ENCODE assay signal across 15 mouse cellular contexts in genomic region chr17:46549642-46550041, GRCm38 (mm10). TPM values are rescaled to one million over a fixed set of nuclear protein-coding genes. Genes with fewer than 3 reads are reported as not detected.
DNase-seq lines count a peak whose midpoint lies in the region; ATAC-seq and TF ChIP-seq lines count a peak whose summit lies in the region.
"Had no signal": no experiment of that assay in that cellular context is flagged by ENCODE, and none has a peak within 500 bp of the region (broad histone marks: within the 10 kb centered on the region; RNA-seq: fewer than 3 reads in every experiment).

No protein-coding gene starts in this region.

- H3K27me3 ChIP-seq in cerebellum, adult 2 months (ENCODE audit: control insufficient read depth, insufficient read depth, low read length): no peaks in the 10 kb centered on the region
- H3K27me3 ChIP-seq in limb, embryonic 13.5 days: peaks cover 14% of the 10 kb centered on the region
- peaks cover 34% of the 10 kb centered on the region for H3K27me3 ChIP-seq in limb, embryonic 10.5 days (ENCODE audit: low read depth, poor library complexity, severe bottlenecking)
- H3K27me3 ChIP-seq in neural tube, embryonic 11.5 days (ENCODE audit: control insufficient read depth, insufficient read depth, low read length): no peaks in the 10 kb centered on the region
- H3K27me3 ChIP-seq in neural tube, embryonic 15.5 days (replicated peaks): peaks cover 6% of the 10 kb centered on the region
- H3K27me3 ChIP-seq: heart, embryonic 13.5 days had no signal

- no peak overlapping the region for H3K27ac ChIP-seq in cerebellum, adult 2 months (ENCODE audit: insufficient read depth, low read length)
- H3K27ac ChIP-seq in limb, embryonic 13.5 days: no peak overlapping the region
- H3K27ac ChIP-seq in limb, embryonic 10.5 days: no peak overlapping the region
- H3K27ac ChIP-seq in neural tube, embryonic 11.5 days (ENCODE audit: low read depth, low read length): no peak overlapping the region
- no peak overlapping the region for H3K27ac ChIP-seq in neural tube, embryonic 15.5 days (replicated peaks)
- H3K27ac ChIP-seq: forebrain, embryonic 10.5 days; forebrain, embryonic 13.5 days; heart, embryonic 13.5 days; hindbrain, embryonic 14.5 days; hindbrain, postnatal 0 days had no signal

- no peak for ATAC-seq in limb, embryonic 13.5 days (ENCODE audit: low FRiP score, low read depth)
- ATAC-seq in neural tube, embryonic 11.5 days (ENCODE audit: insufficient read depth, low FRiP score, low TSS enrichment): no peak
- no peak for ATAC-seq in neural tube, embryonic 15.5 days (ENCODE audit: low FRiP score)
- ATAC-seq: forebrain, embryonic 13.5 days; forebrain, embryonic 16.5 days; hindbrain, postnatal 0 days; inflammation-experienced regulatory T-cells, adult 6 months had no signal

- no peak overlapping the region for H3K4me2 ChIP-seq in limb, embryonic 13.5 days (replicated peaks)
- no peak overlapping the region for H3K4me2 ChIP-seq in neural tube, embryonic 11.5 days (ENCODE audit: low read depth)
- no peak overlapping the region for H3K4me2 ChIP-seq in neural tube, embryonic 15.5 days
- H3K4me2 ChIP-seq: forebrain, embryonic 13.5 days; heart, embryonic 13.5 days; hindbrain, embryonic 14.5 days had no signal

- peaks cover 42% of the 10 kb centered on the region for H3K36me3 ChIP-seq in limb, embryonic 13.5 days
- peaks cover 50% of the 10 kb centered on the region for H3K36me3 ChIP-seq in limb, embryonic 10.5 days
- peaks cover 2% of the 10 kb centered on the region for H3K36me3 ChIP-seq in neural tube, embryonic 11.5 days (ENCODE audit: control insufficient read depth, insufficient read depth, low read length)
- peaks cover 43% of the 10 kb centered on the region for H3K36me3 ChIP-seq in neural tube, embryonic 15.5 days

- H3K9ac ChIP-seq in limb, embryonic 13.5 days: peak overlapping the region; percentile 1; the same call in 1 of the 2 replicates
- no peak overlapping the region for H3K9ac ChIP-seq in neural tube, embryonic 11.5 days (ENCODE audit: low read length)
- H3K9ac ChIP-seq in neural tube, embryonic 15.5 days (replicated peaks): no peak overlapping the region
- H3K9ac ChIP-seq: forebrain, embryonic 13.5 days; heart, embryonic 13.5 days; hindbrain, embryonic 14.5 days had no signal

- peaks cover 11% of the 10 kb centered on the region for H3K4me1 ChIP-seq in cerebellum, adult 2 months (ENCODE audit: control insufficient read depth, insufficient read depth, low read length)
- peaks cover 47% of the 10 kb centered on the region for H3K4me1 ChIP-seq in limb, embryonic 13.5 days
- H3K4me1 ChIP-seq in limb, embryonic 10.5 days: peaks cover 61% of the 10 kb centered on the region
- peaks cover 37% of the 10 kb centered on the region for H3K4me1 ChIP-seq in neural tube, embryonic 11.5 days (ENCODE audit: control insufficient read depth, insufficient read depth, low read length)
- H3K4me1 ChIP-seq in neural tube, embryonic 15.5 days: peaks cover 57% of the 10 kb centered on the region

- no peak overlapping the region for H3K4me3 ChIP-seq in cerebellum, adult 2 months (replicated peaks; ENCODE audit: insufficient read depth, low read depth, low read length)
- H3K4me3 ChIP-seq in limb, embryonic 13.5 days: no peak overlapping the region
- H3K4me3 ChIP-seq in limb, embryonic 10.5 days: no peak overlapping the region
- H3K4me3 ChIP-seq in neural tube, embryonic 11.5 days (ENCODE audit: low read depth, low read length): 0 out of 2 replicates have a peak overlapping the region, but pooled peaks have one; percentile 2
- no peak overlapping the region for H3K4me3 ChIP-seq in neural tube, embryonic 15.5 days (replicated peaks)
- H3K4me3 ChIP-seq: forebrain, embryonic 10.5 days; forebrain, embryonic 13.5 days; heart, embryonic 13.5 days had no signal

- no peak for TF ChIP-seq CTCF in cerebellum, adult 2 months (IDR thresholded peaks at IDR 0.05; ENCODE audit: borderline replicate concordance, insufficient read depth, low read depth, low read length)

- peak; percentile 38 for DNase-seq in cerebellum, adult 9-11 months
- no peak for DNase-seq in cerebellum, adult 2 months
- DNase-seq in limb, embryonic 10.5 days (ENCODE audit: low spot score): no peak
- no peak for DNase-seq in neural tube, embryonic 11.5 days (ENCODE audit: low spot score)
- DNase-seq: adrenal gland, adult 2 months; heart, adult 18-20 months had no signal

- TF ChIP-seq POLR2A in cerebellum, adult 2 months (IDR thresholded peaks at IDR 0.05; ENCODE audit: borderline replicate concordance, insufficient read depth, low read length): no peak

- 78% methylated on average over 9 of the region's 9 CpGs for WGBS in cerebellum, adult 2 months
- WGBS in limb, embryonic 13.5 days: 92% methylated on average over 9 of the region's 9 CpGs
- WGBS in limb, embryonic 10.5 days: 90% methylated on average over 9 of the region's 9 CpGs
- 90% methylated on average over 9 of the region's 9 CpGs for WGBS in neural tube, embryonic 11.5 days
- 95% methylated on average over 9 of the region's 9 CpGs for WGBS in neural tube, embryonic 15.5 days

- H3K9me3 ChIP-seq in limb, embryonic 13.5 days: no peaks in the 10 kb centered on the region
- no peaks in the 10 kb centered on the region for H3K9me3 ChIP-seq in limb, embryonic 10.5 days (replicated peaks)
- no peaks in the 10 kb centered on the region for H3K9me3 ChIP-seq in neural tube, embryonic 11.5 days (ENCODE audit: control insufficient read depth, low read length)
- no peaks in the 10 kb centered on the region for H3K9me3 ChIP-seq in neural tube, embryonic 15.5 days (replicated peaks)
- H3K9me3 ChIP-seq: forebrain, embryonic 10.5 days; forebrain, embryonic 13.5 days; heart, embryonic 13.5 days had no signal

RNA-seq across cellular contexts. Expression of gene Cul9, which starts 3.5 kb away (rescaled TPM):
- polyA plus RNA-seq in cerebellum, adult 2 months (2012; rRNA removed): 56.2 and 58.4 TPM in 2 replicates
- 11.3 and 12.4 TPM in 2 replicates for polyA plus RNA-seq in limb, embryonic 13.5 days (2015; fragmentation: Nextera tagmentation; extraction: Ambion mirVana)
- polyA plus RNA-seq in limb, embryonic 10.5 days (2016; fragmentation: Nextera tagmentation; extraction: Ambion mirVana): 2.4 and 5.6 TPM in 2 replicates
- 4.4 and 5.4 TPM in 2 replicates for polyA plus RNA-seq in neural tube, embryonic 11.5 days (2014; fragmentation: Nextera tagmentation; extraction: Ambion mirVana)
- 17.3 and 22.6 TPM in 2 replicates for polyA plus RNA-seq in neural tube, embryonic 15.5 days (2015; fragmentation: Nextera tagmentation; extraction: Ambion mirVana)

RNA-seq across cellular contexts. Expression of gene Srf, which starts 6.3 kb away (rescaled TPM):
- polyA plus RNA-seq in cerebellum, adult 2 months (2012; rRNA removed): 53.0 and 59.2 TPM in 2 replicates
- 5.8 and 7.3 TPM in 2 replicates for polyA plus RNA-seq in limb, embryonic 13.5 days (2015; fragmentation: Nextera tagmentation; extraction: Ambion mirVana)
- polyA plus RNA-seq in limb, embryonic 10.5 days (2016; fragmentation: Nextera tagmentation; extraction: Ambion mirVana): 8.3 and 9.0 TPM in 2 replicates
- 5.9 and 7.7 TPM in 2 replicates for polyA plus RNA-seq in neural tube, embryonic 11.5 days (2014; fragmentation: Nextera tagmentation; extraction: Ambion mirVana)
- polyA plus RNA-seq in neural tube, embryonic 15.5 days (2015; fragmentation: Nextera tagmentation; extraction: Ambion mirVana): 2.5 and 6.4 TPM in 2 replicates

RNA-seq across cellular contexts. Expression of gene Dnph1, which starts 53.1 kb away (rescaled TPM):
- 5.3 and 5.6 TPM in 2 replicates for polyA plus RNA-seq in cerebellum, adult 2 months (2012; rRNA removed)
- polyA plus RNA-seq in limb, embryonic 13.5 days (2015; fragmentation: Nextera tagmentation; extraction: Ambion mirVana): 40.4 and 41.7 TPM in 2 replicates
- polyA plus RNA-seq in limb, embryonic 10.5 days (2016; fragmentation: Nextera tagmentation; extraction: Ambion mirVana): 70.1 and 78.6 TPM in 2 replicates
- 55.3 and 64.9 TPM in 2 replicates for polyA plus RNA-seq in neural tube, embryonic 11.5 days (2014; fragmentation: Nextera tagmentation; extraction: Ambion mirVana)
- 13.6 and 22.7 TPM in 2 replicates for polyA plus RNA-seq in neural tube, embryonic 15.5 days (2015; fragmentation: Nextera tagmentation; extraction: Ambion mirVana)
